Mouse (Mus musculus) CD4-positive, CD25-positive, alpha-beta regulatory T cell, adult 2 months (primary cell): ENCODE measurements at regions not wholly inside any gene's neighbourhood (a gene's known extent, or its start where the extent isn't known, plus 50 kb on each side); places are given as distances from the start of the nearest gene placed in this dataset.

Experiments used
- DNase-seq: peaks from one replicate; pipeline ENCODE4 v3.0.0-alpha.2; 2012; ENCODE audit warnings: low read depth, low spot score

- no peak for DNase-seq
Measured at GRCm38 (mm10) chr2:50942741-50943140, 206.2 kb downstream of the Rnd3 start.

GRCm38 (mm10) chr2:50932936-50933335 is 216.0 kb downstream of the Rnd3 start:
- no peak for DNase-seq

GRCm38 (mm10) chr2:50921002-50921401 is 227.9 kb downstream of the Rnd3 start:
- DNase-seq, result no peak

- DNase-seq, result no peak
Measured at GRCm38 (mm10) chr2:50916323-50917221, 232.3 kb downstream of the Rnd3 start.

- DNase-seq, result no peak
Measured at GRCm38 (mm10) chr2:50915149-50915548, 233.8 kb downstream of the Rnd3 start.

GRCm38 (mm10) chr2:50914176-50914575 is 234.7 kb downstream of the Rnd3 start:
- DNase-seq, result no peak

GRCm38 (mm10) chr2:50908762-50909161 is 240.1 kb downstream of the Rnd3 start:
- DNase-seq, result no peak

GRCm38 (mm10) chr2:50902701-50903100 is 246.2 kb downstream of the Rnd3 start:
- no peak for DNase-seq

- DNase-seq, result no peak
Measured at GRCm38 (mm10) chr2:50902220-50902619, 246.7 kb downstream of the Rnd3 start.

GRCm38 (mm10) chr2:50888992-50889391 is 259.9 kb downstream of the Rnd3 start:
- DNase-seq, result no peak

GRCm38 (mm10) chr2:50887954-50888353 is 261.0 kb downstream of the Rnd3 start:
- DNase-seq, result no peak

GRCm38 (mm10) chr2:50885924-50886315 is 263.0 kb downstream of the Rnd3 start:
- no peak for DNase-seq

GRCm38 (mm10) chr2:50885280-50885923 is 263.5 kb downstream of the Rnd3 start:
- no peak for DNase-seq

GRCm38 (mm10) chr2:50881514-50882038 is 267.3 kb downstream of the Rnd3 start:
- DNase-seq, result no peak

GRCm38 (mm10) chr2:50880806-50881205 is 268.1 kb downstream of the Rnd3 start:
- DNase-seq, result no peak

- DNase-seq, result no peak
Measured at GRCm38 (mm10) chr2:50877716-50878115, 271.2 kb downstream of the Rnd3 start.

GRCm38 (mm10) chr2:50875072-50875471 is 273.8 kb downstream of the Rnd3 start:
- DNase-seq, result no peak

GRCm38 (mm10) chr2:50853538-50854244 is 295.2 kb downstream of the Rnd3 start:
- DNase-seq, result no peak

- DNase-seq, result no peak
Measured at GRCm38 (mm10) chr2:50852413-50852919, 296.4 kb downstream of the Rnd3 start.

- no peak for DNase-seq
Measured at GRCm38 (mm10) chr2:50850071-50850470, 298.8 kb downstream of the Rnd3 start.

- DNase-seq, result no peak
Measured at GRCm38 (mm10) chr2:50841881-50842280, 307.0 kb downstream of the Rnd3 start.
